Mouse (Mus musculus) small intestine, adult 2 months (tissue): ENCODE measurements at regions not wholly inside any gene's neighbourhood (a gene's known extent, or its start where the extent isn't known, plus 50 kb on each side); places are given as distances from the start of the nearest gene placed in this dataset.

Experiments
- H3K27ac ChIP-seq: fragments of 200-500 bp; 2 replicates; pipeline ENCODE4 v1.5.1; 2012; ENCODE audit warnings: low read depth, low read length, control low read depth, inconsistent platforms; ENCODE audit not compliant: insufficient read depth
- H3K27me3 ChIP-seq: fragments of 200-500 bp; 2 replicates; pipeline ENCODE4 v1.6.1; 2012; ENCODE audit warnings: mild to moderate bottlenecking, moderate library complexity, low read length, inconsistent platforms; ENCODE audit not compliant: control insufficient read depth, insufficient read depth
- H3K36me3 ChIP-seq: fragments of 200-500 bp; 2 replicates; pipeline ENCODE4 v1.6.1; 2012; ENCODE audit warnings: mild to moderate bottlenecking, low read length, control low read depth, inconsistent platforms; ENCODE audit not compliant: control insufficient read depth, insufficient read depth
- H3K4me1 ChIP-seq: fragments of 200-500 bp; 2 replicates; pipeline ENCODE4 v1.6.1; 2012; ENCODE audit warnings: low read length, inconsistent platforms, mixed read lengths; ENCODE audit not compliant: control insufficient read depth, insufficient read depth, insufficient read length
- H3K4me3 ChIP-seq: fragments of 200-500 bp; 2 replicates; pipeline ENCODE4 v1.5.1; 2012; ENCODE audit warnings: low read depth, mild to moderate bottlenecking, control low read depth, inconsistent platforms, low read length, moderate library complexity
- CTCF ChIP-seq: fragments of 200-500 bp; IDR thresholded peaks from 2 replicates; pipeline ENCODE4 v1.5.1; 2012; ENCODE audit warnings: low read depth, mild to moderate bottlenecking, control low read depth, inconsistent platforms, low read length, moderate library complexity, mixed read lengths; ENCODE audit not compliant: insufficient replicate concordance, insufficient read length; ENCODE audit errors: extremely low read depth
- POLR2A ChIP-seq: fragments of 200-500 bp; IDR thresholded peaks from 2 replicates; pipeline ENCODE4 v1.6.1; 2012; ENCODE audit warnings: low read depth, mild to moderate bottlenecking, control low read depth, inconsistent platforms, low read length, moderate library complexity
- WGBS: fragments of 180-500 bp; shearing (Covaris S2); methylation state at CpG from one replicate; pipeline ENCODE4 v1.1.7; 2018; 5-methylcytosine and 5-hydroxymethylcytosine counted together

DNA sequence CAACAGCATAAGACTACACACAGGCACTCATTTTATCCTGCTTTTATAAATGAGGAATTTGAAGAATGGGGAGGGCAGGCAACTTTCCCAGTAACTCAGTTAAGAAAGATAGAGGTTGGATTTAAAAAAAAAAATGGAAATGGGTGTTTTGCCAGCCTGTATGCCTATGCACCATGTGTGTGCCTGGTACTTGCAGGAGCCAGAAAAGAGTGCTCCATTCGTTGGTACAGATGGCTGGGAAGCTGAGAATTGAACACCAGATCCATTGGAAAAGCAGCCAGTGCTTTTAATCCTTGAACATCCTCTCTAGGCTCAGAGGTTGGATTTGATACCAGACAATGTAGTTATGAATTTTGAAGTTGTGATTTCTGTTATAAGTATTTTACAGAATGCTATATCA, 216.9 kb upstream of the Fam3c start:
- WGBS: 26% methylated on average over 1 of the region's 1 CpGs
- Histone ChIP-seq H3K4me3 (no peak overlapping the region), H3K36me3 (no peaks in the 10 kb centered on the region), H3K27me3 (no peaks in the 10 kb centered on the region), H3K4me1 (no peaks in the 10 kb centered on the region), H3K27ac (no peak overlapping the region)
- no peak for TF ChIP-seq CTCF
- no peak for TF ChIP-seq POLR2A

- Histone ChIP-seq H3K4me3 (no peak overlapping the region), H3K27ac (no peak overlapping the region), H3K27me3 (no peaks in the 10 kb centered on the region), H3K4me1 (no peaks in the 10 kb centered on the region), H3K36me3 (no peaks in the 10 kb centered on the region)
- 82% methylated on average over 9 of the region's 9 CpGs for WGBS
- TF ChIP-seq POLR2A (no peak), CTCF (no peak)
Observed at GRCm38 (mm10) chr6:22567891-22568290, 211.8 kb upstream of the Fam3c start.

DNA sequence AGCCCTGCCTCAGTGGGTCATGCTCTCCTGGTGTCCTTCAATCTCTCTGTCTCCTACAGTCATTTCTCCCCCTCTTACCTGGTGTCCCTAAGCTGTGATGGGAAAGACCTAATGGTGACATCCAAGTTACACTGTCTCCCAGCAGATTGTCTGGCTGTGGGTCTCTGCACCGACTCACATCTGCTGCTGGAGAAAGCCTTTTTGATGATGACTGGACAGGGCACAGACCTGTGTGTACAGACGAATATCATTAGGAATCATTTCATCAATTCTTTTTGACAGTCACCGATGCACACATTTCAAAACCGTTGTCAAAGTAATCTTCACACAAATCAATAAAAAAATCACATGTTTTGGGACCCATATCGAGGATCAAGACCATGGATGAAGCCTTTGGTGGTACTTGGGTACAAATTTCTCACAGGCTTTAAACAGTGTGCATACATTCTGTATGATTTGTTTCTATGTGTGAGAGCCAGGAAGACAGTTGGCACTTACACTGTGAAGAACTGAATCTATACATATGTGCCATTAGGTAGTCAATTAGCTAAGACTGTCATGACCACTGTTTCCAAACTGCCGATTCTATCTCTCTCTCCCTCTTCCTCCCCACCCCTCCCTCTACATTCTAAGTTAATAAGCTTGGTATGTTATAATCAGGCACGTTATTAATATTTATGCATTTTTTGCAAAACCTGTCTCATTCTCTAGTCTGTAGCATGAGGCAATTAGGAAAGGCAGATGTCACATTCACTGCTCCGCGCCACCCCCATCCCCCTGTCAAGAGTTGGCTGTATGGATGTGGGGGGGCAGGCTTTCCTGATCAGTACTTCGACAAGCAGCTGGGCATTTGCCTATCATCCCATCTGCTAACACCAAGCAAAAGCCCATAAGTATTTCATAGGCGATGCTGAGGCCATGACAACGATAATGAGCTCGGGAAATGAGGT, 192.5 kb upstream of the Fam3c start:
- WGBS: 81% methylated on average over 13 of the region's 13 CpGs

DNA sequence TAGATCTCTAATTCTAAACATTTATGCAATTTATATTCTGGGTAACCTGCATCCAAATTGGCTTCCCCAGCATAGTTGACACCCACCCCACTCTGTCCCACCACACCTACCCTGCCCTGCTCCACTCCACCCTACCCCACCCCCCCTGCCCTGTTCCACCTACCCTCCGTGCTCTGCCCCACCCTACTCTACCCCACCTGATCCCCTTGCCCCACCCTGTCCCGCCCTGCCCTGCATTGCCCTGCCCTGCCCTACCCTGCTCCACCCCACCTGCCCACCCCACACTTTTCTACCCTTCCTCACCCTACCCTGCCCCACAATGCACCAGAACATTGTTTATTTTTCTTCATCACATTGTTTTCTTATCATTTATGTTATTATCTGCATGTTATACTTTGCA, 185.6 kb upstream of the Fam3c start:
- Histone ChIP-seq H3K36me3 (no peaks in the 10 kb centered on the region), H3K4me3 (no peak overlapping the region), H3K27me3 (no peaks in the 10 kb centered on the region), H3K27ac (no peak overlapping the region), H3K4me1 (no peaks in the 10 kb centered on the region)
- TF ChIP-seq POLR2A (no peak), CTCF (no peak)
- 55% methylated on average over 2 of the region's 2 CpGs for WGBS

More for the DNA sequence above, 192.5 kb upstream of the Fam3c start:
- no peak overlapping the region for H3K4me3 ChIP-seq
- no peaks in the 10 kb centered on the region for H3K4me1 ChIP-seq
- no peak overlapping the region for H3K27ac ChIP-seq
- H3K27me3 ChIP-seq: no peaks in the 10 kb centered on the region
- no peaks in the 10 kb centered on the region for H3K36me3 ChIP-seq
- TF ChIP-seq POLR2A: no peak
- no peak for TF ChIP-seq CTCF

DNA sequence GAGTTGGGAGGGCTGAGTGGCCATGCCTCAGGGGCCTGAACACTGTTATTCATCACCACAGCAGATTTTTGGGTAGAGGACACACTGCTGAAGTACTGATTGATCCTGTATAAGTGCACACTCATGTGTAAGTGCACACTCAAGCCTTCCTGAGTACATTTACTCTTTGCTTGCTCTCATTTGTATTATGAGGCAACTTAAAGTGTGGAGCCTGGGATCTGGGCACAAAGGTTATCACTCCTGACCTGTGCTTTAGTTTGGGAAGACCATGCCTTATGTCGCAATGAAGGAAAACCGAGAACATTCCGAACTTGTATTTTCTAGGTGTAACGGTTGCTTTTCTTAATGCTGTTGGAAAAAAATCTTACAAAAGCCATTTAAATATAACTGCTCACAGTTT, 182.2 kb upstream of the Fam3c start:
- TF ChIP-seq POLR2A (no peak), CTCF (no peak)
- no peak overlapping the region for H3K4me3 ChIP-seq
- WGBS: 87% methylated on average over 4 of the region's 4 CpGs

DNA sequence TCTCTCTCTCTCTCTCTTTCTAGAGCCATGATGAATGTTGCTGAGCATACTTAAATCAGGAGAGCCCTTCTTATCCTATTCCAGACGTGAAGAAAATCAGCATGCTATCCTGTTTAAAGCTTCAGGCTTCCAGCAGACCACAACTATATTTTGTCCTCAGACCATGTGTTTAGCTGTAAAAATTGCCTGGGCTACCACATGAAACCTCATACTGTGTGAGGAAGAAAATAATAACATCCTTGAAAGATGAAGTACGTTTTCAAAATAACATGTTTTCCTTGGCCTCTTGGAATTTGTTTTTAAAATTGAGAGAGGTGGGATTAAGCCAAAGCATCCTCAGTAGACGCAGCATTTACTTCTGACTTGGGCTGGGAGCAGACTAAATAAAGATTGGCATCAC, 168.3 kb upstream of the Fam3c start:
- Histone ChIP-seq H3K27me3 (no peaks in the 10 kb centered on the region), H3K4me1 (no peaks in the 10 kb centered on the region), H3K36me3 (no peaks in the 10 kb centered on the region), H3K4me3 (no peak overlapping the region), H3K27ac (no peak overlapping the region)
- TF ChIP-seq POLR2A (no peak), CTCF (no peak)
- 68% methylated on average over 3 of the region's 3 CpGs for WGBS

More for the DNA sequence above, 182.2 kb upstream of the Fam3c start:
- H3K27me3 ChIP-seq: no peaks in the 10 kb centered on the region
- no peaks in the 10 kb centered on the region for H3K36me3 ChIP-seq
- no peaks in the 10 kb centered on the region for H3K4me1 ChIP-seq
- no peak overlapping the region for H3K27ac ChIP-seq

DNA sequence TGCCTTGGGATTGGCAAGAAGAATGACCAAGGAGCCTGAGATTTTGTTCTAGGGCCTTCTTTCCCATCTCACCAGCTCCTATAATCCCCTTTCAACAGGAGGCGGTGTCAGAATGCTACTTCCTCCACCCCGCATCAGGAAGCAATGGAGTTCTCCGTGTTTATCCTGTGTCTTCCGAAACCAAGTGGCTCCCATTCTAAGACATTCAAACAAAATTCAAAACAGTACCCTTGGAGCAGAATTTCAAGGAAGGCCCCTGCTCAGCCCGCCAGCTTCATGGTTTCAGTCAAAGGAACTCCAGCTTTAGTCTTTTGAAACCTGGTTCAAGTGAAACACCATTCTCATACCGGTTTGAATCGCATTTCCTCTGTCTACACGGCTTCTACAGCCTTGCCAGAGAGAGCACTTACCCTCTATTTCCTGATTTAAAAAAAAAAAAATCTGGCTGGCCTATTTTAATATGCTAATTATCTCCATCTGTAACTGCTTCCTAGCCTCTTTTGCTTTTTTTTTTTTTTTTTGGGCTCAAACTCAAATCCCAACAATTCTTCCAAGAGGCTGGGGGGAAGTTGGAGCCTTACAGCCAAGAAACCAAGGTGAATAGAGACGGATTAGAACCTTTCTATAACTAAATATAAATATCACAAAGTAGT, 167.7 kb upstream of the Fam3c start:
- no peak for TF ChIP-seq CTCF
- TF ChIP-seq POLR2A: no peak
- Histone ChIP-seq H3K36me3 (no peaks in the 10 kb centered on the region), H3K27ac (no peak overlapping the region), H3K4me1 (no peaks in the 10 kb centered on the region), H3K4me3 (no peak overlapping the region), H3K27me3 (no peaks in the 10 kb centered on the region)
- whole genome bisulfite sequencing: 80% methylated on average over 9 of the region's 9 CpGs

- H3K27ac ChIP-seq: no peak overlapping the region
- no peaks in the 10 kb centered on the region for H3K27me3 ChIP-seq
- TF ChIP-seq POLR2A (no peak), CTCF (no peak)
- WGBS: 80% methylated on average over 1 of the region's 1 CpGs
- H3K4me3 ChIP-seq: no peak overlapping the region
- no peaks in the 10 kb centered on the region for H3K36me3 ChIP-seq
- H3K4me1 ChIP-seq: no peaks in the 10 kb centered on the region
Observed at GRCm38 (mm10) chr6:22506871-22507270, 150.8 kb upstream of the Fam3c start.
